Mouse (Mus musculus) lung, embryonic 15.5 days (tissue): ENCODE measurements around the gene Atoh8. TPM values are rescaled to one million over a fixed set of nuclear protein-coding genes. Genes with fewer than 3 reads are reported as not detected.
A peak's percentile ranks its signal among the peaks of the same experiment; 100 is the strongest.

Experiments
- ATAC-seq: fragments of 200-750 bp; cut with Nextera tagmentation; 2 replicates; pipeline ENCODE4 v1.8.0; 2017; ENCODE audit warnings: moderate number of reproducible peaks, borderline replicate concordance; ENCODE audit not compliant: low FRiP score, low TSS enrichment; ENCODE audit errors: extremely low read depth
- H3K27ac ChIP-seq: fragments of 300-500 bp; sonication (generic); 2 replicates; pipeline ENCODE4 v1.5.1; 2015; ENCODE audit warnings: moderate library complexity, mild to moderate bottlenecking, inconsistent platforms
- H3K27me3 ChIP-seq: fragments of 300-500 bp; sonication (generic); 2 replicates; pipeline ENCODE4 v1.6.1; 2015; ENCODE audit warnings: inconsistent platforms
- H3K36me3 ChIP-seq: fragments of 300-500 bp; sonication (generic); 2 replicates; pipeline ENCODE4 v1.6.1; 2015; ENCODE audit warnings: inconsistent platforms
- H3K4me1 ChIP-seq: fragments of 300-500 bp; sonication (generic); 2 replicates; pipeline ENCODE4 v1.6.1; 2015; ENCODE audit warnings: inconsistent platforms
- H3K4me2 ChIP-seq: fragments of 300-500 bp; sonication (generic); 2 replicates; pipeline ENCODE4 v1.6.1; 2015; ENCODE audit warnings: inconsistent platforms, mild to moderate bottlenecking, moderate library complexity
- H3K4me3 ChIP-seq: fragments of 300-500 bp; sonication (generic); 2 replicates; pipeline ENCODE4 v1.5.1; 2015; ENCODE audit warnings: mild to moderate bottlenecking, inconsistent platforms
- H3K9ac ChIP-seq: fragments of 300-500 bp; sonication (generic); 2 replicates; pipeline ENCODE4 v1.6.1; 2015; ENCODE audit warnings: inconsistent platforms
- H3K9me3 ChIP-seq: fragments of 300-500 bp; sonication (generic); 2 replicates; pipeline ENCODE4 v1.6.1; 2016; ENCODE audit warnings: inconsistent platforms
- WGBS: fragments of 180-500 bp; shearing (Covaris S2); methylation state at CpG from one replicate; pipeline ENCODE4 v1.1.7; 2015; 5-methylcytosine and 5-hydroxymethylcytosine counted together
- polyA plus RNA-seq: library from polyadenylated mRNA; unstranded; fragments of >200 nt; fragmentation: Nextera tagmentation; extraction: Ambion mirVana; gene quantifications from 2 replicates; pipeline ENCODE4 v1.2.1, GENCODE M21; 2015

The Atoh8 gene
- polyA plus RNA-seq, 1 experiment from 2014 or later = 27.8 TPM

DNA sequence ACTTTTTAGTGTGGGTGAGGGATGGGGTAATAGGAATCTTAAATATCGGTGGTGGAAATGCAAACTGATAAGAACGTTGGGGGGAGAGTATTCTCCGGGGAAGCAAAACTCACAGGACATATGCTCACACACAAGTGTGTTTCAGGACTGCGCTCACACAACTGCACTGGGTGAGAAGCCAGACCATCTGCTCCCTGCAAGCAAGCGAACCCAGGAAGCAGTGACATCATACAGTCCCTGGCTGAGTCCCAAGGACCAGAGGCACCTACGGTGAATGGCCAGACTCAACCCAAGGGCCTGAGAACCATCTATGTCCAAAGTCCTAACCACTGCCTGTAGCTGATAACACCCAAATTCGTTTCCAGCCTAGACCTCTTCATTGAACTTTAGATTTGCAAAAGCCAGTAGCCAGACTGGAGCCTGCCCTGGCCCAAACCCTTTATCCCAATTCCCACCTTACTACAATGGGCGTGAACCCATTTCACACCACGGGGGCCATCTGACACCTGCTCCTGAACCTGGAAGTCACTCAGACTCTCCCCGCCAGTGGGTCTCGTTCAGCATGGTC is 35.7 kb upstream of the Atoh8 start:
- peaks cover 18% of the 10 kb centered on the region for H3K4me1 ChIP-seq
- H3K36me3 ChIP-seq = no peaks in the 10 kb centered on the region
- H3K4me3 ChIP-seq = no peak overlapping the region
- no peak overlapping the region for H3K4me2 ChIP-seq
- H3K27ac ChIP-seq = no peak overlapping the region
- 64% methylated on average over 11 of the region's 11 CpGs for WGBS
- no peaks in the 10 kb centered on the region for H3K9me3 ChIP-seq
- ATAC-seq = no peak
- no peak overlapping the region for H3K9ac ChIP-seq
- no peaks in the 10 kb centered on the region for H3K27me3 ChIP-seq

GRCm38 (mm10) chr6:72270258-72270657 is 34.9 kb upstream of the Atoh8 start:
- no peak overlapping the region for H3K4me2 ChIP-seq
- 74% methylated on average over 5 of the region's 5 CpGs for WGBS
- no peak for ATAC-seq

GRCm38 (mm10) chr6:72268149-72268847 is 32.9 kb upstream of the Atoh8 start:
- Histone ChIP-seq H3K27ac (no peak overlapping the region), H3K27me3 (no peaks in the 10 kb centered on the region), H3K4me3 (no peak overlapping the region), H3K9me3 (no peaks in the 10 kb centered on the region), H3K9ac (no peak overlapping the region), H3K4me2 (no peak overlapping the region), H3K4me1 (peaks cover 13% of the 10 kb centered on the region), H3K36me3 (no peaks in the 10 kb centered on the region)
- no peak for ATAC-seq
- 74% methylated on average over 9 of the region's 9 CpGs for WGBS

More at GRCm38 (mm10) chr6:72270258-72270657, 34.9 kb upstream of the Atoh8 start:
- Histone ChIP-seq H3K27ac (no peak overlapping the region), H3K9ac (no peak overlapping the region), H3K27me3 (no peaks in the 10 kb centered on the region), H3K9me3 (no peaks in the 10 kb centered on the region), H3K4me3 (no peak overlapping the region), H3K4me1 (peaks cover 21% of the 10 kb centered on the region), H3K36me3 (no peaks in the 10 kb centered on the region)

DNA sequence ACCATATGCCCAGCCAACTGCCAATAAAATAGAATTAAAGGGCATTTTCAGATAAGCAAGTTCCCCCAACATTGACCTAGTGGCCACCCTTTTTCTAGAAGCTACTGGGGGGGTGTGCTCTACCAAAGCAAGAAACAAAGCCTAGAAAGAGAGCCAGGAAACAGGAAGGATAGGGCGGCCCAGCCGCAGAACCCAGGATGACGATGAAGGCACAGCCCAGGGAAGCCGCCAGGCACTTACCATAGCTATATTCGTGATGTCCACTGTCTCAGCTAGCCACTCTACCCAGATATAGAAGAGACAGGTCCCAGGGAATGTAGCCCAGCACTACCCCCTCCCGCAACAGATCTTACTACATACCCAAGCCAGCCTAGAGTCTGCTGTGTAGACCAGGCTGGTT is 30.3 kb upstream of the Atoh8 start:
- Histone ChIP-seq H3K27ac (no peak overlapping the region), H3K27me3 (no peaks in the 10 kb centered on the region), H3K4me1 (peaks cover 8% of the 10 kb centered on the region; the same call in 1 of the 2 replicates), H3K9me3 (no peaks in the 10 kb centered on the region), H3K9ac (no peak overlapping the region), H3K4me3 (no peak overlapping the region), H3K4me2 (no peak overlapping the region), H3K36me3 (no peaks in the 10 kb centered on the region)
- WGBS = 68% methylated on average over 6 of the region's 6 CpGs
- no peak for ATAC-seq

- no peaks in the 10 kb centered on the region for H3K36me3 ChIP-seq
- H3K9ac ChIP-seq = no peak overlapping the region
- peaks cover 8% of the 10 kb centered on the region; the same call in 1 of the 2 replicates for H3K4me1 ChIP-seq
- WGBS = 56% methylated on average over 5 of the region's 5 CpGs
- H3K27ac ChIP-seq = no peak overlapping the region
- H3K27me3 ChIP-seq = no peaks in the 10 kb centered on the region
- H3K4me2 ChIP-seq = no peak overlapping the region
- no peaks in the 10 kb centered on the region for H3K9me3 ChIP-seq
- ATAC-seq = no peak
- H3K4me3 ChIP-seq = no peak overlapping the region
Observed at GRCm38 (mm10) chr6:72263679-72264265, 28.4 kb upstream of the Atoh8 start.

DNA sequence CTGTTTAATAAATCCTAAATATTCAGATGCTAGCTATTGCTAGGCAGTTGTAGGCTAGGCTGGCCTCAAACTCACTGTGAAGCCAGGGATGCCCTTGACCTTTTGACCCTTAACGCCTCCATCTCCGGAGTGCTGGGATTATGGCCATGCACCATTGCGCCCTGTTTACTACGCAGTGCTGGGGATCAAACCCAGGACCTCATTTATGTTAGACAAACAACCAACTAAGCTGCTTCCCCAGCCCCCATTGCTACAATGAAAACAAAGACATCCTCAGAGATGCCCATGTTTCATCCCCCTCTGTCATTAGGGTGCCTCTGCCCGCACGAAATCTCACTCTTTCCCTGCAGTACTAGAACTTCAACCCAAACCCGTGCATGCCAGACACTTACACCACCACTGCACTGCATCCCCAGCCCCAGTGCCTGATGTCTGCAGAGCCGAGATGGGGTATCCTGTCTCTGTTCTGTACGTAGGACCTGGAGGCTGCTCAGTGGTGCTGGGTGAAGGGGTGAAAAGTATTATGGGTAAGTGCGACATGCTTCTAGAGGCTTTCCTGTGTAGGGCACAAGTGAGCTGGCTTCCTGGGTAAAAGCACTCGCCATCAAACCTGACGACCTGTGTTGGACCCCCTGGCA is 26.4 kb upstream of the Atoh8 start:
- Histone ChIP-seq H3K4me1 (peaks cover 8% of the 10 kb centered on the region; the same call in 1 of the 2 replicates), H3K4me3 (no peak overlapping the region), H3K4me2 (no peak overlapping the region), H3K9me3 (no peaks in the 10 kb centered on the region), H3K27me3 (no peaks in the 10 kb centered on the region), H3K27ac (no peak overlapping the region), H3K36me3 (no peaks in the 10 kb centered on the region), H3K9ac (no peak overlapping the region)
- ATAC-seq = no peak
- 78% methylated on average over 12 of the region's 12 CpGs for WGBS

- Histone ChIP-seq H3K4me1 (peaks cover 8% of the 10 kb centered on the region; the same call in 1 of the 2 replicates), H3K4me3 (no peak overlapping the region), H3K36me3 (no peaks in the 10 kb centered on the region), H3K9ac (no peak overlapping the region), H3K9me3 (no peaks in the 10 kb centered on the region), H3K27ac (no peak overlapping the region), H3K27me3 (no peaks in the 10 kb centered on the region), H3K4me2 (no peak overlapping the region)
- peak; percentile 83 for ATAC-seq
- 31% methylated on average over 19 of the region's 19 CpGs for WGBS
Observed at GRCm38 (mm10) chr6:72260981-72261682, 25.8 kb upstream of the Atoh8 start.

DNA sequence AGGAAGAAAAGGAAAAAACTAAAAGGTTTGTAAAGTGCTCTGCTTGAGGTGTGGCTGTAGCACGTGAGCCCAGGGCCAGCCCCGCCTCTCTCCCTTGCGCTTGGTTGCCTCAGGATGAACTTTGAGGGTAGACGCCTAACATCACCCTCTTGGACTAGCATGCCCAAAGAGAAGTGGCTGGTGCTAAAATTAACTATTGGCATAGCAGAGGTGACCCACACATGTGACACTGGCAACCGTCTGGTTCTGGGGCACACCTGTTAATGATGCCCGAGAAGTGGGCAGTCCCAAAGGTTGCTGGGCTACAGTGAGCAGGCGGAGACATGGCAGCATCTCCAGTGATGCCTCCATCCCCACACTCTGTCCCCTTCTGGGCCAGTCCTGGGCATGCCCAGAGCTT is 24.1 kb upstream of the Atoh8 start:
- no peaks in the 10 kb centered on the region for H3K9me3 ChIP-seq
- no peak overlapping the region for H3K4me2 ChIP-seq
- no peak overlapping the region for H3K9ac ChIP-seq
- no peak overlapping the region for H3K4me3 ChIP-seq
- H3K27me3 ChIP-seq = no peaks in the 10 kb centered on the region
- peaks cover 10% of the 10 kb centered on the region for H3K4me1 ChIP-seq
- no peak overlapping the region for H3K27ac ChIP-seq
- no peak for ATAC-seq
- 64% methylated on average over 7 of the region's 7 CpGs for WGBS
- no peaks in the 10 kb centered on the region for H3K36me3 ChIP-seq

DNA sequence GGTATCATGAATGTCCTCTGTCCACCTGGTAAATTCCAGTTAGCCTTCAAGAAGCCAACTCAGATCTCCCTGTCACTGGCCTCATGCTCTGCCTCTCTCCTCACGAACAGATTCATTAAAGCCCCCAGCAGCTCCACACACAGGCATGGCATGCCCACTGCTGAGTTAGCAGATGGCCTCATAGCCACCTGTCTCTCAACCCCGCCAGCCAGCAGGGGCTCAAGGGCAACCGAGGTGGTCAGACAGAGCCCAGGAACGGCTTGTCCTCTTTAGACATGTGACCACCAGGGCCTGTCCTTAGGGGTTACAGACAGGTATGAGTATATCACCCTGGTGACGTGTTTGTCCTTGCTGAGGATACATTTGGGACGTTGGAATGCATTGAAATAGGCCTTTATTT is 19.9 kb upstream of the Atoh8 start:
- 57% methylated on average over 6 of the region's 6 CpGs for WGBS
- H3K27ac ChIP-seq = no peak overlapping the region
- no peaks in the 10 kb centered on the region for H3K9me3 ChIP-seq
- ATAC-seq = no peak
- H3K4me3 ChIP-seq = no peak overlapping the region
- peaks cover 7% of the 10 kb centered on the region; the same call in 1 of the 2 replicates for H3K4me1 ChIP-seq
- no peak overlapping the region for H3K4me2 ChIP-seq
- H3K36me3 ChIP-seq = no peaks in the 10 kb centered on the region
- H3K9ac ChIP-seq = no peak overlapping the region
- H3K27me3 ChIP-seq = no peaks in the 10 kb centered on the region

DNA sequence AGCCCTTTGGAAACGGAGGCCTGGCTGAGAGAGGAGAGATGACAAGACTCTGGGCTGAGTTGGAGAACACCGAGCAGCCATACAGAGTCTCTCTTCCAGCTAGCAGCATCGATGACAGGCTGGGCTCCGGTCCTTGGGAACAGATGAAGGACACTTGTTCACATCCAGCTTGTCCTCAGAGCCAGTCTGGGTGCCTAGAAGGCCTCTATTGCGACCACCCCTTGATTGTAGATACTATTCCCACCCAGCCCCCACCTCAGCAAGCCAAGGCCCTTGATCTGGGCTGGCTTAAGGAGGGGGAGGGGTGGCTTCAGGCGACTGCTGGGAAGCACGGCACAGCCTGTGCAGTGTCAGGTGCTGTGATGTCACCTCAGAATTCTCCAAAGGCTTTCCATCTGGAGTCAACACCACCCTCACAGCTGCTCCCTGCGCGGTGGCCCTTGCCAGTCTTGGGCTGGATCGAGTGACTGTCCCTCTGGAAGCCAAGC is 19.3 kb upstream of the Atoh8 start:
- H3K27ac ChIP-seq = no peak overlapping the region
- H3K36me3 ChIP-seq = no peaks in the 10 kb centered on the region
- H3K27me3 ChIP-seq = no peaks in the 10 kb centered on the region
- H3K4me3 ChIP-seq = no peak overlapping the region
- H3K4me2 ChIP-seq = no peak overlapping the region
- no peak; the same call in 1 of the 2 replicates for ATAC-seq
- H3K4me1 ChIP-seq = peaks cover 7% of the 10 kb centered on the region; the same call in 1 of the 2 replicates
- H3K9ac ChIP-seq = no peak overlapping the region
- H3K9me3 ChIP-seq = no peaks in the 10 kb centered on the region
- 41% methylated on average over 10 of the region's 10 CpGs for WGBS

GRCm38 (mm10) chr6:72253911-72254587 is 18.7 kb upstream of the Atoh8 start:
- Histone ChIP-seq H3K4me2 (no peak overlapping the region), H3K9ac (no peak overlapping the region)

More at GRCm38 (mm10) chr6:72253911-72254587, 18.7 kb upstream of the Atoh8 start:
- ATAC-seq = no peak
- Histone ChIP-seq H3K4me1 (peaks cover 7% of the 10 kb centered on the region; the same call in 1 of the 2 replicates), H3K27me3 (no peaks in the 10 kb centered on the region), H3K4me3 (no peak overlapping the region), H3K9me3 (no peaks in the 10 kb centered on the region), H3K27ac (no peak overlapping the region), H3K36me3 (no peaks in the 10 kb centered on the region)
- WGBS = 76% methylated on average over 4 of the region's 4 CpGs
